Comparison of ENCODE assay signal across 20 mouse cellular contexts in the genomic region with DNA sequence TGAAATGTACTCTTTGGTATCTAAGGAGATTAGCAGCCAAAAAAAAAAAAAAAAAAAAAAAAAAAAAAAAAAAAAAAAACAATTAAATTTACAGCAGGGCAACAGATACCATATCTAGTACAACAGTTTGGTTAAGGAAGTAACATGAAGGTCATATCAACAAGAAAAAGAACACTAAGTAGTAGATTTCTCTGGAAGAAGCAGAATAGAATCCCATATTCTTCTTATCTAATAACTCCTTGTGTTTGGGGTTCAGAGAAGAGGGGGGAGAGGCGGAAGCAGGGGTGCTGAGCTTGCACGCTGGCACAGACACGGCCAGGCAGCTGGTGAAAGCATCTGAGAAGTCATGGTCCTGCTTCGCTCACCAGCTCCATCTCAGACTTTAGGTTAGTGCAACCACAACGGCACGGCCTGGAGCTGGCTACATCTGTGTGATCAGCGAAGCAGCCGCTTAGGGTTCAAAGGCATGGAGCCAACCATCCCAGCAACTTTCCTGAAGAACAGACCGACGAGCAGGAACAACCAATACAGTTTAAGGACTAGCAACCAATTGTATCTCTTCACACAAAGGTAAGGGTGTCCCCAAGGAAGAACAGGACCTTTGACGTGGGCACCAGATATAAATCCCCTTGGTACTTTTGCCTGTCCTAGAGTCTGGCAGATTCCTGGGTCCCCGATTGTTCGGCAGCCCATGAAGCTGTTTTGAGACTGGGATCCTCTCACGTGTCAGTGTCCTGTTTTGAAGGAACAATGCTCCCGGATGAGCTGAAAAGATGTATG. TPM values are rescaled to one million over a fixed set of nuclear protein-coding genes. Genes with fewer than 3 reads are reported as not detected.
DNase-seq lines count a peak whose midpoint lies in the region; ATAC-seq lines count a peak whose summit lies in the region.
"Had no signal": no experiment of that assay in that cellular context is flagged by ENCODE, and none has a peak within 500 bp of the region (broad histone marks: within the 10 kb centered on the region; RNA-seq: fewer than 3 reads in every experiment).

TSS of gene A930009A15Rik (plus strand) at position 275 of the 780 bp plus-strand sequence.

- no peak within 1 kb of the TSS for H3K9ac ChIP-seq in forebrain, embryonic 13.5 days
- H3K9ac ChIP-seq: heart, embryonic 15.5 days had no signal

- H3K4me2 ChIP-seq in forebrain, embryonic 13.5 days = no peak within 1 kb of the TSS
- H3K4me2 ChIP-seq: heart, embryonic 15.5 days had no signal

- H3K27ac ChIP-seq in forebrain, embryonic 13.5 days = no peak within 1 kb of the TSS
- H3K27ac ChIP-seq: embryonic facial prominence, embryonic 10.5 days; heart, embryonic 15.5 days had no signal

- H3K9me3 ChIP-seq in forebrain, embryonic 13.5 days (replicated peaks) = no peaks in the 10 kb centered on the region
- H3K9me3 ChIP-seq: embryonic facial prominence, embryonic 10.5 days; heart, embryonic 15.5 days had no signal

- peak; percentile 38 for DNase-seq in left cerebral cortex, postnatal 4 days
- DNase-seq in left cerebral cortex, adult 9 months (ENCODE audit: low spot score in 2 of 2) = no peak
- DNase-seq in retina, embryonic 14.5 days (ENCODE audit: low spot score) = peak; percentile 50
- DNase-seq in gastrocnemius, adult 18-20 months (ENCODE audit: low spot score) = no peak
- no peak for DNase-seq in spleen, postnatal 14 days (ENCODE audit: low spot score in 2 of 2)
- DNase-seq: adrenal gland, postnatal 14 days; gastrocnemius, postnatal 36 days; kidney, postnatal 36 days; lung, adult 2 months; right cerebral cortex, postnatal 4 days; thymus, postnatal 14 days had no signal

- peaks cover 10% of the 10 kb centered on the region for H3K4me1 ChIP-seq in forebrain, embryonic 13.5 days
- H3K4me1 ChIP-seq: heart, embryonic 15.5 days had no signal

- intact Hi-C loops in left cerebral cortex, postnatal 4 days (cut with DNase I) = no loop called here

- H3K4me3 ChIP-seq in forebrain, embryonic 13.5 days = no peak within 1 kb of the TSS
- H3K4me3 ChIP-seq: embryonic facial prominence, embryonic 10.5 days; heart, embryonic 15.5 days had no signal

- H3K27me3 ChIP-seq in forebrain, embryonic 13.5 days = peaks cover 69% of the 10 kb centered on the region
- H3K27me3 ChIP-seq: heart, embryonic 15.5 days had no signal

- H3K36me3 ChIP-seq in forebrain, embryonic 13.5 days (ENCODE audit: poor library complexity, severe bottlenecking) = no peaks in the 10 kb centered on the region
- H3K36me3 ChIP-seq: embryonic facial prominence, embryonic 10.5 days; heart, embryonic 15.5 days had no signal

- 38% methylated on average over 15 of the region's 15 CpGs for WGBS in forebrain, embryonic 13.5 days

- ATAC-seq in forebrain, embryonic 13.5 days = peak; percentile 13; the same call in 1 of the 2 replicates
- ATAC-seq in megakaryocyte progenitor cell, adult 5-6 weeks (replicated peaks; ENCODE audit: poor library complexity) = peak; percentile 74

RNA-seq across cellular contexts. Expression of gene A930009A15Rik, which starts in this region (rescaled TPM):
- total RNA-seq in left cerebral cortex, postnatal 4 days (2021) = under 1 TPM in 1 of 2 experiments, not detected in 1; 0.66 TPM
- 0.17 TPM in 1 of 2 replicates, not detected in the other for polyA plus RNA-seq in forebrain, embryonic 13.5 days (2015; fragmentation: Nextera tagmentation; extraction: Ambion mirVana)
- not detected in 2 replicates for total RNA-seq in megakaryocyte progenitor cell, adult 5-6 weeks (2015)
- not detected in 2 replicates for total RNA-seq in megakaryocyte progenitor cell, adult 5-6 weeks (2017)
- total RNA-seq in gastrocnemius, adult 18-20 months (2021) = not detected
- total RNA-seq: adrenal gland, postnatal 14 days; gastrocnemius, postnatal 36 days; left cerebral cortex, adult 18-20 months; megakaryocyte, adult 5-6 weeks had no signal
- polyA plus RNA-seq: embryonic facial prominence, embryonic 10.5 days; heart, embryonic 15.5 days; intestine, embryonic 14.5 days; limb, embryonic 14.5 days; lung, adult 2 months; stomach, embryonic 14.5 days had no signal

Comparison
In these comparisons a context has a peak if more than half of its experiments do, and no peak if none do; other contexts are left out.
1. Peak in DNase-seq in left cerebral cortex, postnatal 4 days; RNA of the gene not detected or under 1 TPM.
2. Peak in ATAC-seq in forebrain, embryonic 13.5 days; RNA of the gene not detected or under 1 TPM.
3. Peak in ATAC-seq in megakaryocyte progenitor cell, adult 5-6 weeks; RNA of the gene not detected or under 1 TPM.